Mouse (Mus musculus) heart, postnatal 10 days (tissue): ENCODE data around the gene Fam71e1. TPM values are rescaled to one million over a fixed set of nuclear protein-coding genes. Genes with fewer than 3 reads are reported as not detected.

ENCODE experiments used
- DNase-seq, 2 experiments: peaks; one replicate each; pipeline ENCODE4 v3.0.0; 2021
- intact Hi-C: fragments of 180-260 bp; cut with DNase I; formaldehyde crosslinking; loops from one replicate; pipeline ENCODE4 v1.15.1; 2025
- total RNA-seq, 2 experiments: library from RNA; stranded (reverse); gene quantifications; 2 replicates each; pipeline ENCODE4 v1.2.3; 2021

Fam71e1 gene
- total RNA-seq = 1 to 10 TPM; 5.1 to 6.0 TPM

DNA sequence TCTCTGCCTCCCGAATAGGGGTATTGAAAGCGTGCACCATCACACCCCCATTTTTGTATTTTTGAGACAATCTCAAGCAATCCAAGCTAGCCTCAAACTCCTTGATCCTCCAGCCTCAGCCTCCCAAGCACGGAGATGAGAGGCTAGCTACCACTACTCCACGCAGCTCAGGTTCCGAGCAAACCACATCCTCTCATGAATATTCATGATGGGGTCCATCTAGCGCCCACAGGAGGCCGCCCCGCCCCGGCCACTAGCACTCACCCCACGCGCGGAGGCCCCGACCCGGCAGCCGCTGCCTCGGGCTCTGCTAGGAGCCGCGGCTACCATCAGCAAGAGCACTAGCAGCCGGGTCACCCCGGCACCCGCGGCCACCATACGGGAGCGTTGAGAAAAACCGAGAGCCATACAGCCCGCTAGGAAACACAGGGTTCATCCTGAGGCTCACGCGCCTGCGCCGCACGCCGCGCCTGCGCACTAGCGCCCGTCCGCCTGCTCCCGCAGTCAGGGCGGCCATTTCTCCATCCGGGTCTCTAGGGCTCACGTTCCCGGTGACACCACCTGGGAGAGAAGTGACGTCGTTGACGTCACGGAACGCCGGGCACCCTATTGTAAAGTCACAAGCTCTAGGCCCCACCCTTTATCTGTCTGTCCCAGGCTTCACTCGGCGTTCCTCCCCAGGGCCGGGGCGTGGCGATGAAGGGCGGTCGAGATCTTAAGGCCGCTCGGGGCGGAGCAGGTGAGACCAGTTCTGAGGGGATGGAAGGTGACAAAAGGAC is at the start of gene Fam71e1, which contains the start of gene Emc10:
Gene Fam71e1 (plus strand): TSS at position 590 of the 779 bp plus-strand sequence.
Gene Emc10 (minus strand): TSS at position 538 of the 779 bp plus-strand sequence.
- DNase-seq = peak; percentile 98
- intact Hi-C loops = no loop called here

- no peak for DNase-seq
- intact Hi-C loops = no loop called here
These were observed 43.1 kb upstream of the Fam71e1 start for GRCm38 (mm10) chr7:44453256-44453655.

DNA sequence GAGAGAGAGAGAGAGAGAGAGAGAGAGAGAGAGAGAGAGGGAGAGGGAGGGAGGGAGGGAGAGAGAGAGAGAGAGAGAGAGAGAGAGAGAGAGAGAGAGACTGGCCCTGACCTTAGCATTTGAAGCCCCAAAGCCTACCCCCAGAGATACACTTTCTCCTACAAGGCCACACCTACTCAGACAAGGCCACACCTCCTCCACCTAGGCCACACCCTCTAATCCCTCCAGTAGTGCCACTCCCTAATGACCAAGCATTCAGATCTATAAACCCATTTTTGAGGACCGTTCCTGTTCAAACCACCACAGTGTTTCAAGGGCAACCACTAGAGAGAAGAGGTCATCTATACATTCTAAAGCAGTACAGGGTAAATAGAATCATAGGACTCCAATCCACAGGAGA is 40.1 kb upstream of the Fam71e1 start:
- intact Hi-C loops = no loop called here
- DNase-seq = no peak

DNA sequence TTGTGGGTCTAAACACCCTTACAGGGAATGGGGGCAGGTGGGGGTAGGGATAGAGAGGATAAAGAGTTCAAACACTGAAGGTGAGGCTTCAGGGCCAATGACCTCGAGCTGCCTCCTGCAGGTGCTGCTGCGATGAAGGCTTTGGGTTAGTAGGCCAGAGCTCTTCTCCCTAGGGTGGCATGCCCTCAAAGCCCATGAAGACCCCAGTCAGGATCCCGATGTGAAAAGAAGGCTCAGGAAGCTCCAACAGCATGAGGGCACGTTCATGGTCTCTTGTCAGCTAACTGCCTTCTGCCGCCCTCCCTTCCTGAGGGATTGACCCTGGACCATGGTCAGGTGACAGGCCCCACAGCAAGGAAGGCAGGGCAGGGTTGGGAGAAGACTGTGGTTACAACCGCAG is 36.3 kb upstream of the Fam71e1 start:
- no peak for DNase-seq
- intact Hi-C loops = no loop called here

DNA sequence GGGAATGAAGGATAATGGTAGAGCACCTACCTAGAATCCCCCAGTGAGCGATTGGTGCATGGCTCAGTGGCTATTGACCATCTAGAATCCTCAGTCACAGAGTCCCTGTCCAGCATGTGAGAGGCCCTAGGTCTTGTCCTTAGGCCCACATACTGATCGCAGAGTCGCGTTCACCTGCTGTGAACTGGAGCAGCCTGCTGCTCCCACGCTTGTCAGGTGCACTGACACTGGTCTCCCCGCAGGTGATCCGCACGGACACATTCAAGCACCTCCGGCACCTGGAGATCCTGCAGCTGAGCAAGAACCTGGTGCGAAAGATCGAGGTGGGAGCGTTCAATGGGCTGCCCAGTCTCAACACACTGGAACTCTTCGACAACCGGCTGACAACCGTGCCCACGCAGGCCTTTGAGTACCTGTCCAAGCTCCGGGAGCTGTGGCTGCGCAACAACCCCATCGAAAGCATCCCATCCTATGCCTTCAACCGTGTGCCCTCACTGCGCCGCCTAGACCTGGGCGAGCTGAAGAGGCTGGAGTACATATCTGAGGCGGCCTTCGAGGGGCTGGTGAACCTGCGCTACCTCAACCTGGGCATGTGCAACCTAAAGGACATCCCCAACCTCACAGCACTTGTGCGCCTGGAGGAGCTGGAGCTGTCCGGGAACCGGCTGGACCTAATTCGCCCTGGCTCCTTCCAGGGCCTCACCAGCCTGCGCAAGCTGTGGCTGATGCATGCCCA is 35.4 kb upstream of the Fam71e1 start:
- no peak for DNase-seq
- intact Hi-C loops = no loop called here

DNA sequence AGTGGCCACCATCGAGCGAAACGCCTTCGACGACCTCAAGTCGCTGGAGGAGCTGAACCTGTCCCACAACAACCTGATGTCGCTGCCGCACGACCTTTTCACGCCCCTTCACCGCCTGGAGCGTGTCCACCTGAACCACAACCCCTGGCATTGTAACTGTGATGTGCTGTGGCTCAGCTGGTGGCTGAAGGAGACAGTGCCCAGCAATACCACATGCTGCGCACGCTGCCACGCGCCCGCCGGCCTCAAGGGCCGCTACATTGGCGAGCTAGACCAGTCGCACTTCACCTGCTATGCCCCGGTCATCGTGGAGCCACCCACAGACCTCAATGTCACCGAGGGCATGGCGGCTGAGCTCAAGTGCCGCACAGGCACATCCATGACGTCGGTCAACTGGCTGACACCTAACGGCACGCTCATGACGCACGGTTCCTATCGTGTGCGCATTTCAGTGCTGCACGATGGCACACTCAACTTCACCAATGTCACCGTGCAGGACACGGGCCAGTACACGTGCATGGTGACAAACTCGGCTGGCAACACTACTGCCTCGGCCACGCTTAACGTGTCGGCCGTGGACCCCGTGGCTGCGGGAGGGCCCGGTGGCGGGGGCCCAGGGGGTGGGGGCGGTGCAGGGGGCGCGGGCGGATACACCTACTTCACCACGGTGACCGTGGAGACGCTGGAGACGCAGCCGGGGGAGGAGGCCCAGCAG is 34.7 kb upstream of the Fam71e1 start:
- no peak for DNase-seq
- intact Hi-C loops = no loop called here

DNA sequence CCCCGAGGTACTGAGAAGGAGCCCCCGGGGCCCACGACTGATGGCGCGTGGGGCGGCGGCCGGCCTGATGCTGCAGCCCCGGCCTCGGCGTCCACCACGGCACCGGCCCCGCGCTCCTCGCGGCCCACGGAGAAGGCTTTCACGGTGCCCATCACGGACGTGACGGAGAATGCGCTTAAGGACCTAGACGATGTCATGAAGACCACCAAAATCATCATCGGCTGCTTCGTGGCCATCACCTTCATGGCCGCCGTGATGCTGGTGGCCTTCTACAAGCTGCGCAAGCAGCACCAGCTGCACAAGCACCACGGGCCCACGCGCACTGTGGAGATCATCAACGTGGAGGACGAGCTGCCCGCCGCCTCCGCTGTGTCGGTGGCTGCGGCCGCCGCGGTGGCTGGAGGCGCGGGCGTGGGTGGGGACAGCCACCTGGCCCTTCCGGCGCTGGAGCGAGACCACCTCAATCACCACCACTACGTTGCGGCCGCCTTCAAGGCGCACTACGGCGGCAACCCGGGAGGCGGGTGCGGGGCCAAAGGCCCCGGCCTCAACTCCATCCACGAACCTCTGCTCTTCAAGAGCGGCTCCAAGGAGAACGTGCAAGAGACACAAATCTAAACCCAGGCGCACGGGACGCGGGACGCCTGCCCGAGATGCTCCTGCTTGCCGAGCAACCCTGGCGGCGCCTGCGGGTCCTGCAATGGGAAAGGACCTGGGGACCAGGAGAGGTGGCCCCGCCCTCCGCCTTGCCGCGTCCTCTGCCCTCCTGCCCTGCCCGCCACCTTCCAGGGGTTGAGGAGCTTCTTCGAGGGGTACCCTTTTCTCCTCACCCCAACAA is 33.9 kb upstream of the Fam71e1 start:
- intact Hi-C loops = no loop called here
- no peak for DNase-seq

DNA sequence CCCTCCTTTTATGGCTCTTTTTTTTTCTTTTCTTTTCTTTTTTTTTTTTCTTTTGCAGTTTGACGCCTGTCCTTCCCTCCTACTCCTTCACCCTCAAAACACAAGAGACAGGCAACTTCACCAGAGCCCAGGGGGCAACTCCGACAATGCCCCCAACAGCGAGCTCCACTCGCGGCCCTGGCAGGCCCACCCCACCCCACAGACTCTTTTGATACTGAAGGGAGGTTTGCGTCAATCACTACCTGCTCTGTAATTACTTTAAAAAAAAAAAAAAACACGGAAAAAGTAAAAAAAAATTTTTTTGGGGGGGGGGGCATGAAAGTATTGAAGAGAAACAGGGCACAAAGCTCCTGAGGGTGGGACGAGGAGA is 33.3 kb upstream of the Fam71e1 start:
- DNase-seq = no peak
- intact Hi-C loops = no loop called here

GRCm38 (mm10) chr7:44463556-44464225 is 32.7 kb upstream of the Fam71e1 start:
- intact Hi-C loops = no loop called here
- DNase-seq = no peak

GRCm38 (mm10) chr7:44464511-44464910 is 31.9 kb upstream of the Fam71e1 start:
- no peak for DNase-seq
- intact Hi-C loops = no loop called here

DNA sequence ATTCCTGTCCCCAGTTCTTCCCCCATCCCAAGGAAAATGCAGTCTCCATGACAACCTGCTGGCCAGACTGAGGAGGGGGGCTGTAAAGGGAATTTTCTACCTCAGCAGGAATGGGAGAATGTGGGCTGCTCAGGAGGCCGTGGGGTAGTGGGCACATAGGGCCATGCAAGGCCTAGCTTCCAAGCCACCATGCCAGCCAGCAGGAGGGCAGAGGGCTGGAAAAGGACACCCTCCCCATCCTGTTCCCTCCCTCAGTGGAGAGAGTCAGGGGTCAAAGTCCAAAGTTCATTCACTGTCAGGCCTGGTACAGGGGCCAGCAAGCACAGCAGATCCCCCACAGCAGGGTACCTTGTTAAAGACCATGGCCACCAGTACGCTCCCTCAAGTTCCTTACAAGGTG is 31.3 kb upstream of the Fam71e1 start, which contains the start of gene Aspdh:
Gene Aspdh (plus strand): TSS at position 281 of the 400 bp plus-strand sequence.
- no peak for DNase-seq
- intact Hi-C loops = loop anchor here (5.0 kb wide), 1 partner anchor 93 kb away; no protein-coding TSS in a partner anchor

DNA sequence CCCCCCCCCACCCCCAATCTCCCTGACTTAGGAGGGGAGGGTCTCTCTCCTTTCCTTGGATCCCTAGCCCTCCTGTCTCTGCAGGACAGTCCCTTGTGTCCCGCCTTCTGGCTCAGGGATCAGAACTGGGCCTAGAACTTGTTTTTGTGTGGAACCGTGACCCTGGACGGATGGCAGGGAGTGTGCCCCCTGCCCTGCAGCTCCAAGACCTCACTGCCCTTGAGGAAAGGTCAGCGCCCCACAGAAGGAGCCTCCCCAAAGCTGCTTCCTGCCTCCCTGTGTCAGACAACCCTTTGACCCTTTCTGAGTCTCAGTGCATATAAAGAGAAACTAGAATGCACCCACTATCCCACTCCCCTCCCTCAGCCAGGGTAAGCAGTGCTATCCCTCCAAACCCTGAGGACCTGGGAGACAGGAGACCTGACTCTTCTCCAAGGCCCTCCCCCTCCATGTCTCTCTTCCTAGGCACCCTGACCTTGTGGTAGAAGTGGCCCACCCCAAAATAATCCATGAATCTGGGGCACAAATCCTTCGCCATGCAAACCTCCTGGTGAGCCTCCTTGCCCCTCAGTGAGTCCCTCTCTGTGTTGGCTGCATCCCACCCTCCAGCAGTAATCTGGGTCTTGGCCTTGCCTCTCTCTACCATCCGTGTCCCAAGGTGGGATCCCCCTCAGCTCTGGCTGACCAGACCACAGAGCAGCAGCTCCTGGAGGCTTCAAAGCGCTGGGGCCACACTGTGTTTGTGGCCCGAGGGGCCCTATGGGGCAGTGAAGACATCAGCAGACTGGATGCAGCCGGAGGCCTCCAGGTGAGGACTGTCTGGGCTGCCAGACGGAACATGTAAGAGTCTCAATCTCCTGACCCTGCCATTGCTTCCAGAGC is 30.1 kb upstream of the Fam71e1 start:
- no peak for DNase-seq
- intact Hi-C loops = loop anchor here (5.0 kb wide), 1 partner anchor 94 kb away; no protein-coding TSS in a partner anchor

DNA sequence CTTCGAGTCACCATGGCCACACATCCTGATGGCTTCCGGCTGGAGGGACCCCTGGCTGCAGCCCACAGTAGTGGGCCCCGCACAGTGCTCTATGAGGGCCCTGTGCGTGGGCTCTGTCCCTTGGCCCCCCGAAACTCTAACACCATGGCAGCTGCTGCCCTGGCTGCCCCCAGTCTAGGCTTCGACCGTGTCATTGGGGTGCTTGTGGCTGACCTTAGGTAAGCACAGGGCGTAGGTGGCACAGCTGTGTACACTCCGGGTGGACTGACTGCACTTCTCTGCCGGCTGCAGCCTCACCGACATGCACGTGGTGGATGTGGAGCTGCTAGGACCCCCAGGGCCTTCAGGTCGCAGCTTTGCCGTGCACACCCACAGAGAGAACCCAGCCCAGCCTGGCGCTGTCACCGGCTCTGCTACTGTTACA is 29.5 kb upstream of the Fam71e1 start:
- no peak for DNase-seq
- intact Hi-C loops = loop anchor here (5.0 kb wide), 1 partner anchor 95 kb away; no protein-coding TSS in a partner anchor

- intact Hi-C loops = loop anchor here (5.0 kb wide), 1 partner anchor 96 kb away; no protein-coding TSS in a partner anchor
- DNase-seq = peak; percentile 96 to 97
These were observed 28.5 kb upstream of the Fam71e1 start, which contains the start of gene Josd2 for GRCm38 (mm10) chr7:44467811-44468411. Josd2 (plus strand) TSS chr7:44467980.

GRCm38 (mm10) chr7:44468644-44469285 is 27.6 kb upstream of the Fam71e1 start:
- DNase-seq = peak in 1 of 2 experiments; percentile 32
- intact Hi-C loops = loop anchor here (5.0 kb wide), 1 partner anchor 96 kb away; no protein-coding TSS in a partner anchor

DNA sequence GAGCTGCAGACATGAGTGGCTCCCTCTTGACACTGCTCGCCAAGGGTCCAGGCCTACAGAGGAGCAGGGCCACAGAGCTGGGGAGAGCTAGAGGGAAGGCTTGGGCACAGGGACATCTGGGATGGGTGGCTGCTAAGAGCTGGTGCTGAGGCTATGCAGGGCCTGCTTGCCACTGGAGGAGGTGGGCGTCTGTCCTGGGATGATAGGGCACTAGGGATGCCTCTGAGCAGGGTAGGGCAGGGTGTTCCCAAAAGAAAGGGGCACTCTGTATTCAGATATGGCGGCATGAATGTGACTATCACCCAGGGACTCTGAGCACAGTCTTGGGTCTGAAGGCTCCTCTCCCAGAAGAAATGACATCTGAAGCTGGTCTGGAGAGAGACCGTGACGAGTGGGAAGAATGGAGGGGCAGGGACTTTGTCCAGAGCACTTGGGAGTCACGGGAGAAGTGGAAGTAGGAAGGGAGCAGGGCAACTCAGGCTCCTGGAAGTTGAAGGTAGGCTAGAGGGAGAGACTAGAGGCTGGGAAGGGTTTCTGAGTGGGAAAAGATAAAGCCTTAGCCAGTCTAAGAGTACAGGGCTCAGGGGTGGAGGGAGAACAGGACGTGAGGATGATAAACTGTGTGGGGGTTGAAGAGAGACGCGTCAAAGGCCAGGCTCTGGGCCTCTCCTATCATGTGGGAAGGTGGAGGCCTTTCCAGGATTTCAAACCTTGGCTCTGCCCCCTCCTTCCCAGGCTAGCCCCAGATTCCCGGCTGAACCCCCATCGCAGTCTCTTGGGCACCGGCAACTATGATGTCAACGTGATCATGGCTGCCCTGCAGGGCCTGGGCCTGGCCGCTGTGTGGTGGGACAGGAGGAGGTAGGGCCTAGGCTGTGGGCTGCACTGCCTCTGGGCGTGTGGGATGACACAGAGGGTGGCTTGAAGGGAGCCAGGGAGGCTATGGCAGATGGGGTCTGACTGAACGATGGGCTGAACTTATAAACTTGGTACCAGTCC is 26.4 kb upstream of the Fam71e1 start:
- intact Hi-C loops = loop anchor here (5.0 kb wide), 1 partner anchor 98 kb away; no protein-coding TSS in a partner anchor

More for the DNA sequence above, 26.4 kb upstream of the Fam71e1 start:
- DNase-seq = no peak
